Mouse (Mus musculus) mouse trophoblast stem cell (cell line): ENCODE data around the gene Rab3il1.
"Not testable (repeated sequence)": the region's sequence is repeated elsewhere in the genome, so short reads cannot be mapped to it uniquely, and the experiment has no call there.

ENCODE experiments used
- in situ Hi-C, 2 experiments: fragments of 300-500 bp; cut with MseI, MboI; formaldehyde crosslinking; loops; 2 replicates in 1 of 2; 3 replicates in 1 of 2; pipeline ENCODE4 v1.15.1; 2025

The Rab3il1 gene

GRCm38 (mm10) chr19:10001206-10001969 is at the start of gene Rab3il1, which contains the start of gene Best1:
Gene Rab3il1, plus strand, starts transcription at chr19:10001669.
Gene Best1, minus strand, starts transcription at chr19:10001633.
- in situ Hi-C loops = loop anchor here in 1 of 2 experiments (5.0 kb wide), 1 partner anchor 36 kb away; no protein-coding TSS in a partner anchor

DNA sequence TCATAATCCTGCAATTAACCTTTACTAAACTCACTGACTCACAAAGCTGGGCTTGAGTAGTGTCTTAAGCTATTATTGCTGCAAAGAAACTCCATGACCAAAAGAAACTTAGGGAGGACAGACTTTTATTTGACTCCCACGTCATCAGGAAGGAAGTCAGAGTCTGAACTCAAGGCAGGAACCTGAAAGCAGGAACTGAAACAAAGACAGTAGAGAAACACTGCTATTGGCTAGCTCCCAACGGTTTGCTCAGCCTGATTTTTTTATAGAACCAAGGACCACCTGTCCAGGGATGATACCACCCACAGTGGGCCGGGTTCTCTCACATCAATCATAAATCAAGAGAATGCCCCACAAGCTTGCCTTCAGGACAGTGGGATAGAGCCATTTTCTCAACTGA is 49.1 kb upstream of the Rab3il1 start:
- in situ Hi-C loops = no loop called here

DNA sequence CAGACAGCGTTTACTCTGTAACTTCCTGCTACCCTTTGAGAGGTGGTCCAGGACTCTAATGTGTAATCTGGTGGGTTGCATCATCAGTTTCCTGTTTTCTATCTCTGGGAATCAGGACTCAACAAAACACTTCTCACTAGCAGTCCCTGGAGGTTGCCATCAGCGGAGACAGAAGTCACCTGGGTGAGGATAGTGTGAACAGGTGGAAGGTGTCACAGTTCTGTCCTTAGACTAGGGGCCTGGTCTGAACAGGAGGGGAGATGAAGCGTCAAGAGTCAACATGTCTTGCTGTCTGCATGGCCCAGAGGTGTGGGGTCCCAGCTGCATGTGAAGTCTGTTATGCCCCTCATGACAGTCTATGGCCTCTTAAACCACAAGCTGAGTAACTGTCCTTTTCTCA is 48.6 kb upstream of the Rab3il1 start:
- in situ Hi-C loops = no loop called here

GRCm38 (mm10) chr19:9954055-9954810 is 47.2 kb upstream of the Rab3il1 start:
- in situ Hi-C loops = no loop called here

DNA sequence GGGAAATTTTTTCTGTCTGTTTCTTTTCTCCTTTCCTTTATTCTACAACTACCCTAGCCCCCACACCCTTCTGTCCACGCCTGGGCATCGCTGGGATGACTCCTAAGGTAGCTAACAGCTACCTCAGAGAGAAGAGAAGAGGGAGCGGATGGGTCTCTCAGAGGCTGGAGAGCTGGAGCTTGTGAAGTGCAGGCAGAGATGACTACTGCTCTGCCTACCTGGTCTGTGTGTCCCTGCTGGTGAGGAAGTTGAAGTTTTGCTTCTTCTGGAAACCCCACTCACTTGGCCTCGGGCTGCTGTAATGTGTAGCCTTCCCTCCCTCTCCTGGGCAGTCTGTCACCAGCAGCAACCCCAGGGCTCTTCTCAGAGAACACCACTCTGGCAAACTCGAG is 46.7 kb upstream of the Rab3il1 start:
- in situ Hi-C loops = no loop called here

DNA sequence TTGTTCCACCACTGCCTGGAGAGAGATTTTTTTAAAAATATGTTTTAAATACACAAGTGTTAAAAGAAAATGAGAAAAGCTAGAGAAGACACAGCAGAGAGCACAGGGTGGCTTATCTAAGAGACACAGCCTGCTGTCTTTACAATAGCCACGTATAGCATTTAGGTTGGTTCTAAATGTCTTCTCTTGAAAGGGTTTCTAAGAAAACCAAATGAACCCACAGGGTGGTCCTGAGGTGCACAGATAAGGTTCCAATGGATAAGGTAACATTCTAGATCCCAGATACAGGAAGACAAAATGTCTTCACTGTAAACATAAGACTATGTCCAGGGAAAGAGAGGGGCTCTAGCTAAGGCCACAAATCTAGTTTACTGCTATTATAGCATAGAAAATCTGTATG is 46.0 kb upstream of the Rab3il1 start:
- in situ Hi-C loops = no loop called here

DNA sequence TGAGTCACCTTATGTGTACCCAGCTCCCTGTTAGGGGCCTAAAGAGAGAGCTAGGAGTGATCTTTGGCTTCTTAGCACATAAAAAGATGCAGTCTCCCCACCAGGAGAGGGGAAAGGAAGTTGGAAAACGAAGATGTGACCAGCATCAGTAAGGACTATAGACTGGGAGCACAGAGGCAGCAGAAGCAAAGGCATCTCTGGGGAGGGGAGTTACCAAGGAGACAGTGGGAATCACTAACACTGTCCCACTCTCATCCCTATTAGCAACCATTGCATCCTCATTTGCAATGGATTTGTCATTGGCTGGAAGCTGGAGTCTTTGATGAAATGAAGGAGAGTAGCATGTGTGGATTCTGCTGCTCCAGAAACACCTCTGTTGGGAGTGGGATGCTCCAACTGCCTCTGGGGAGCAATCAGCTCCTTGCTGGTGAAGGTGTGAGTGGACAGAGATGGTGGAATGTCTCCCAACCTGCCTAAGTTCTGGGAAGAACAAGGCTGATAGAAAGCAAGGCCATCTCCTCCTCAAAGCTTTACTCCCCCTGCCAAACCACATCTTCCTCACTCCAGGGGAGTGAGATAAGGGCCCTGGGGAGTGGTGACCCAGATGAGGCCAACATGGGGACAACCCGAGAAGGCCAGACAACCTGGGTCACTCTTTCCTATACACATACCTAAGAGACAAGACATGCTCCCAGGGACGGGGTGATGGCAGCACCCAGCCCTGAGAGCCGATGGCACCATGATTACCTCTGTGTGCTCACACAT is 44.7 kb upstream of the Rab3il1 start:
- in situ Hi-C loops = no loop called here

- in situ Hi-C loops = no loop called here
Observed at GRCm38 (mm10) chr19:9957965-9958364, 43.5 kb upstream of the Rab3il1 start.

DNA sequence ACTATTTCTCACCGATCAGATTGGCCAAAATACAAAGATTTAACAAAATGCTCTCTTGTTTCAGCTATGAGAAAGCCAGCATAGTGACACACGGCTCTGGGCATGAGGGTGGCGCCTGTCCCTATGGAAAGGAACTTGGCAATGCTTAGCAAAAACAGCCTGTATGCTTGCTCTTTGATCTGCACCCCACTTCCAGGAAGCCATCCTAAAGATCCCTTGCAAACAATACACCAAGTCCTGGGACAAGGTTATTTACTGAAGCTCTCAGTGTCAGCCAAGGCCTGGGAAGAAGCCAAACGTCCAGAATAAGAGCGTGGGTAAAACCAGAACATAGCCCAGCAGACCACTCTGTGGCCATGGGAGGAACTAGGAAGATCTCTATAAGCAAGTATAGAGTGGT is 40.7 kb upstream of the Rab3il1 start:
- in situ Hi-C loops = no loop called here

- in situ Hi-C loops = no loop called here
Observed at GRCm38 (mm10) chr19:9964205-9964916, 37.1 kb upstream of the Rab3il1 start.

GRCm38 (mm10) chr19:9966096-9966867 is 35.2 kb upstream of the Rab3il1 start:
- in situ Hi-C loops = no loop called here

DNA sequence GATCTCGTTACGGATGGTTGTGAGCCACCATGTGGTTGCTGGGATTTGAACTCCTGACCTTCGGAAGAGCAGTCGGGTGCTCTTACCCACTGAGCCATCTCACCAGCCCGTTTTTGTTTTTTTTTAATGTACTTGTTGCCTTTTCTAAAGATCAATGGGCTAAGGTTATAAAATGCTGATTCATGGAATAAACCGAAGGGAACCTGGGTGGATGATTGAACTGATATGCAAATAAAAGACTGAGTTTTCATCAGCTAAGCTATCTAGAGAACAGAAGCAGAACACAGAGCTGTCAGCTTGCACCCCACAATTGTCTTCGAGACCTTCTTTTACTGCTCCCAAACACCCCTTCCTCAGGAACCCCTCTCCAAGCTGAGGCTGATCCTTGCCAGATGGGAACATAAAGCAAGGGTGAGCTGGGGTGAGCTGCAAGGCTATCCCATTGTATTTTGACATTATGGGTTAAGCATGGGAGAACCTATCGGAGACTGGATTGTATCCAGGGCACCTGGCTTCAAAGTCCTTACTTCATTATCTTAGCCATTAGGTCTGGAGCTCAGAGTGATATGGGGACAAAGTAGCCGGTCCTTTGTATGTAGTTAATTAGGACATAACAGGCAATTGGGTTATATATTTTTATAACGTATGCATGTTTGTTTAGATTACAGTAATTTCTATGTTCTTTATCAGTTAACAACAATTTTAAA is 33.2 kb upstream of the Rab3il1 start:
- in situ Hi-C loops = no loop called here

- in situ Hi-C loops = not testable (repeated sequence)
Observed at GRCm38 (mm10) chr19:9974853-9975252, 26.6 kb upstream of the Rab3il1 start.

GRCm38 (mm10) chr19:9977085-9977484 is 24.4 kb upstream of the Rab3il1 start:
- in situ Hi-C loops = no loop called here

- in situ Hi-C loops = no loop called here
Observed at GRCm38 (mm10) chr19:9978431-9978951, 23.0 kb upstream of the Rab3il1 start.

DNA sequence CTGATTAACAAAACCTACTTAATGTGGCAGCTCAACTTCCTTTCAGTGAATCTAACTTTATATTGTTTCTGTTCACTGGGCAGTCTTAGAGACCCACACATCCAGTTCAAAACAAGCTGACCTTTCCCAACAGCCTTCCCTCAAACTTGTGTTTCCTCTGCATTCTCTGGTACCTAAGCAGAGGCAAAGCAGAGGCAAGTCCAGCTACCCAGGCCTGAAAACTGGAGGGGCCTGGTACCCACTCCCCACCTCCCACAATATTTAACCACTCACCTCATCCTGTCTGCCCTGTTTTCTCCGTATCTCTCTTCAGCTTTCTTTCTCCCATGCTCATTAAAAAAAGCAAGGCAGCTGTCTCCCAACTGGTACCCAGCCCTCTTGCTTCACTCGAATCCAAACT is 22.3 kb upstream of the Rab3il1 start:
- in situ Hi-C loops = no loop called here

GRCm38 (mm10) chr19:9980258-9980657 is 21.2 kb upstream of the Rab3il1 start, which contains the start of gene Fth1:
Gene Fth1, plus strand, starts transcription at chr19:9980598.
- in situ Hi-C loops = no loop called here

DNA sequence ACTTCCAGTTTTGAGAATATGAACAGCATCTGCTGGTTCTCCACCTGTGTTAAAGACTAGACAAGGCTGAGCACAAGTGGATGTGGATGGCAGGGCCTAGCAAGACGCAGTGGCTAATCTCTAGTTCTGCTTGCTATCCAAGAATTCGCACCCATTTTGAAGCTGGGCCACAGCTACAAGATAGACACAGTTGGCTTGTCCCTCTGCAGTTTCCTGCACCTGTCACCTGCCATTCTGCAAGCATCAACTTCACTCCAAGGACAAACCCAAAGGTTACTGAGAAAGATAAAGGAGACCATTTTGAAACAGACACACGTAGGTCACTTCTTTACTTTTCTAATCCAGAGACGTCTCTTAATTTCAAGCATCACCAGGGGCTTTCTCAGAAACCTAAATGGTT is 19.8 kb upstream of the Rab3il1 start:
- in situ Hi-C loops = no loop called here

DNA sequence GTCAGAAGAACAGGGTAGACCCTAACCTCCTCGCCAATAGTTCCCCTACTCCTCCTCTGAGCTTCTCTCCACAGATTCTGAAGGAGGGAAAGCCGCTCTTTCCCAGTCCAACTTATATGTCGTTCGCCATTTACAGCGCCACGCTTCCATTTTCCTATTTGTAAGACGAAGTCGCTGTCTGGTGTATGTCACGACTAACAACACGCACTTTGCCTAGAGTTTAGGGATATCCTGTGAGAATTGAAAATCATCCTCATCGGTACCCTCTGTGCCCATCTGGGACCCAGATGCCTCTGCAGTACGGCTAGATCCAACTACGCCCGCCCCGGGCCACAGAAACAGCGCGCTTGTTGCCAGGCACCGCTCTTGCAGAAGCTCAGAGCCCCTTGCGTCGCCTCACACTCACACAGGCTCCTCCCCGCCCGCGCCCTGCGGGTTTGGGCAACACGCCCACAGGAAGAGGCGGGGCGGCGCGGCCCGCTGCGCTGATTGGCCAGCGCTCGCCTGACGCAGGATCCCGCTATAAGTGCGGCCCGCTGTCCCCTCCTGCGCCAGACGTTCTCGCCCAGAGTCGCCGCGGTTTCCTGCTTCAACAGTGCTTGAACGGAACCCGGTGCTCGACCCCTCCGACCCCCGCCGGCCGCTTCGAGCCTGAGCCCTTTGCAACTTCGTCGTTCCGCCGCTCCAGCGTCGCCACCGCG is 19.2 kb upstream of the Rab3il1 start:
- in situ Hi-C loops = no loop called here
